Mouse (Mus musculus) hindbrain, embryonic 10.5 days (tissue): ENCODE measurements at regions not wholly inside any gene's neighbourhood (a gene's known extent, or its start where the extent isn't known, plus 50 kb on each side); places are given as distances from the start of the nearest gene placed in this dataset.
"Not testable (repeated sequence)": the region's sequence is repeated elsewhere in the genome, so short reads cannot be mapped to it uniquely, and the experiment has no call there.

ENCODE experiments used
- DNase-seq: peaks from one replicate; pipeline ENCODE4 v3.0.0-alpha.2; 2017; ENCODE audit warnings: low spot score
- H3K27ac ChIP-seq: fragments of 300-500 bp; sonication (generic); 2 replicates; pipeline ENCODE4 v1.5.1; 2016; ENCODE audit warnings: mild to moderate bottlenecking, moderate library complexity
- H3K27me3 ChIP-seq: fragments of 300-500 bp; sonication (generic); 2 replicates; pipeline ENCODE4 v1.6.1; 2016; ENCODE audit warnings: mild to moderate bottlenecking; ENCODE audit not compliant: poor library complexity, insufficient read depth, severe bottlenecking
- H3K36me3 ChIP-seq: fragments of 300-500 bp; sonication (generic); 2 replicates; pipeline ENCODE4 v1.6.1; 2016; ENCODE audit warnings: mild to moderate bottlenecking, moderate library complexity
- H3K4me1 ChIP-seq: fragments of 300-500 bp; sonication (generic); replicated peaks from 2 replicates; pipeline ENCODE4 v1.6.1; 2016; ENCODE audit warnings: mild to moderate bottlenecking
- H3K4me3 ChIP-seq: fragments of 300-500 bp; sonication (generic); 2 replicates; pipeline ENCODE4 v1.5.1; 2016; ENCODE audit warnings: mild to moderate bottlenecking, moderate library complexity
- H3K9me3 ChIP-seq: fragments of 300-500 bp; sonication (generic); 2 replicates; pipeline ENCODE4 v1.6.1; 2016; ENCODE audit warnings: mild to moderate bottlenecking, moderate library complexity
- WGBS: fragments of 180-500 bp; shearing (Covaris S2); methylation state at CpG from one replicate; pipeline ENCODE4 v1.1.7; 2016; 5-methylcytosine and 5-hydroxymethylcytosine counted together

GRCm38 (mm10) chr11:48657851-48658250 is 142.3 kb upstream of the Rack1 start:
- Histone ChIP-seq H3K9me3 (no peaks in the 10 kb centered on the region), H3K27me3 (no peaks in the 10 kb centered on the region), H3K4me1 (0 out of 2 replicates have a peak, but pooled peaks cover 2% of the 10 kb centered on the region), H3K27ac (no peak overlapping the region), H3K36me3 (no peaks in the 10 kb centered on the region), H3K4me3 (no peak overlapping the region)
- no peak for DNase-seq
- 66% methylated on average over 5 of the region's 5 CpGs for WGBS

DNA sequence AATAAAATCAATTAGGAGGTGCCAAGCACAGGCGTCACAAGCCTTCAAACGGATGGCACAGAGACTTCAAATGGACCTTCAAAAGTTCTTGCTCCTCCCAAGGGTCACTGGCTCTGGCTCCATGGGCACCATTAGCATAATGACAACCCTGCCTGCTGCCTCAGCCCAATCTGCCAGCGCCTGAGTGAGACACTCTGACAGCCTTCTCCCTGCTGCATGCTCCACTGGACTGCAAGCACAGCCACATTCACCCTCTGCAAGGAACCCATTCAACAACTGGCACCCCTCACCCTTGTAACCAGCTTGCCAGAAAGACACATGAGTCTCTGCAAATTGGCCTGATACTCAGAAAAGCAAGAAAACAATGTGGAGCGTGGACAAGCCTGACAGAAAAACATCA is 138.5 kb upstream of the Rack1 start:
- no peaks in the 10 kb centered on the region for H3K27me3 ChIP-seq
- no peak overlapping the region for H3K27ac ChIP-seq
- H3K36me3 ChIP-seq = no peaks in the 10 kb centered on the region
- no peak overlapping the region for H3K4me3 ChIP-seq
- DNase-seq = no peak
- WGBS = 67% methylated on average over 4 of the region's 4 CpGs
- no peaks in the 10 kb centered on the region for H3K9me3 ChIP-seq
- 0 out of 2 replicates have a peak, but pooled peaks cover 2% of the 10 kb centered on the region for H3K4me1 ChIP-seq

DNA sequence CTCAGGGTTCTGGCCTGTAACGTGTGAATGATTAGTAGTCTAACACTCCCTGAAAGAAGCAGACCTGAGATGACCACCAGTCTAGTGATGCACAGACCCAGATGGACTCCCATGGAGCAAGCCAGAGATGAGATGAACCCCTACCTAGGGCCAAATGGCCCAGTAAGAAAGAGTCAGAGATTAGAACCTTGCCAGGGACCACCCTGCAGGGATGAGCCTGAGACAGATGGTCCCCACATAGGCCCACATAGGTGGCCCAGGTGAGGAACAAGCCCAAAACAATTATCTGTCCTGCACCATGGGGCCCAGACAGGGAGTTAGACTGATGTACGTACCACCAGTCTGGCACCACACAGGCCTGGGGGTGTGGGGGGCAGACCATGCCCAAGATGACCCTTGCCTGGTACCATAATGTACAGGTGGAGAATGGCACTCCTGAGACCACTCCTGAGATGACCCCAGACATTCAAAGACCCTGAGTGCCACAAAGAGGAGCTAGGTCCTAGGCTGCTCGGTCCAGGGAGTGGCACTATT is 115.3 kb upstream of the Rack1 start:
- Histone ChIP-seq H3K9me3 (no peaks in the 10 kb centered on the region), H3K27ac (no peak overlapping the region), H3K4me3 (no peak overlapping the region), H3K4me1 (no peaks in the 10 kb centered on the region), H3K27me3 (no peaks in the 10 kb centered on the region), H3K36me3 (no peaks in the 10 kb centered on the region)
- DNase-seq = no peak
- 82% methylated on average over 3 of the region's 3 CpGs for WGBS

DNA sequence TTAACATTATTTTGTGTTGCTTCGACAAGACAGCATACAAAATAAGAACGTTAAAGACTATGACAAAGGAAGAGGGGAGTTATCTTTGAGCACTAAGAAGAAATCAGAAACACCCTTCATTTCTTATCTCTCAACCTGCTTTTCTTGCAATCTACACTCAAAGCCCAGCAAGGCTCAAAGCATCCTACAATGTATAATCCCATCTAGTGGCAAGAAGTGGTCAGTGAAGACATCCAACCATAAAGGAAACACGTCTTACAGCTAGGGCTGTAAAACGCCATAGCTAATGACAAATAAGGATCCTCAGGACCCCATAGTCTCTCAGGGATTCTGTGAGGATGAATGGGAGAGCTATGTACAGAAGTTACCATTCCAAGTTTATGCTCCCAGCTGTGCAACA is 110.1 kb upstream of the Rack1 start:
- H3K4me3 ChIP-seq = no peak overlapping the region
- no peak for DNase-seq
- 81% methylated on average over 4 of the region's 4 CpGs for WGBS
- H3K27me3 ChIP-seq = no peaks in the 10 kb centered on the region
- H3K27ac ChIP-seq = no peak overlapping the region
- H3K4me1 ChIP-seq = no peaks in the 10 kb centered on the region
- H3K9me3 ChIP-seq = no peaks in the 10 kb centered on the region
- no peaks in the 10 kb centered on the region for H3K36me3 ChIP-seq

DNA sequence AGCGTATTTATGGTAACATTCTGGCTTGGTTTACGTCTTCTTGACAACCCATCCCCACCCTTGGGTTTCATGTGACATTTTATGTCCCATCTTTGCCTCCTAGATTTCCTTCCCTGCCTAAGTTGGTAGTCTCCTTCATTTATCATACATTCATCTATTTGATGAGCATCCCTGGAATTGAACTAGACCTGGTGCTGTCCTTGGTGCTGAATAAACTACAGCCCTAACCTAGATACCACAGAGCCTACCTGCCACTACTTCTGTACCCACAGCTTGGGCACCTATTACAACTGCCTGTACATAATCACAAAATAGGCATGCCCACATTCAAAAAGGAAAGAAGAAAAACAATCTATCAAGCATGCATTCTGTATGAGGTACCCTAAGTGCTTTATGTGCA is 103.8 kb upstream of the Rack1 start:
- WGBS = 87% methylated on average over 2 of the region's 2 CpGs
- no peaks in the 10 kb centered on the region for H3K36me3 ChIP-seq
- peak; percentile 15 for DNase-seq

GRCm38 (mm10) chr11:48697191-48697590 is 102.9 kb upstream of the Rack1 start:
- Histone ChIP-seq H3K27ac (no peak overlapping the region), H3K27me3 (no peaks in the 10 kb centered on the region), H3K4me1 (no peaks in the 10 kb centered on the region), H3K9me3 (no peaks in the 10 kb centered on the region), H3K36me3 (no peaks in the 10 kb centered on the region), H3K4me3 (no peak overlapping the region)
- DNase-seq = no peak

More for the DNA sequence above, 103.8 kb upstream of the Rack1 start:
- Histone ChIP-seq H3K4me3 (no peak overlapping the region), H3K9me3 (no peaks in the 10 kb centered on the region), H3K27me3 (no peaks in the 10 kb centered on the region), H3K27ac (no peak overlapping the region), H3K4me1 (no peaks in the 10 kb centered on the region)

DNA sequence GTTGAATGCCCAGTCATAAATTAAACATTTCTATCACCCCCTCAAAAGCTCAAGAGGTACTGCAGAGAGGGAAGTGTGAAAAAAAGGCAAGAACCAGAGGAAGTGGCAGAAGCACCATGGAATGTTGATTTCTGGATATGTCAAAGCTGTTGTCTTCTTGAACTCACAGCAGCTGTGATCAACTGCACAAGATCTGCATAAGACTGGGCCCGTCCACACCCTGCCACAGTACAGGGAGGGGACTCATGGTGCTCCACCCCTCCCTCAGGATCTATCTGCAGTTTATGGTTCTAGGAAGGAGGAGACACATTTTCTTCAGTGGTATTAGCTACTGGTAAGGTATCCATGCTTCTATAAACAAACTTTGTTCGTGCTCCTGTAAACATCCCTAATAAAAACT is 92.9 kb upstream of the Rack1 start:
- no peaks in the 10 kb centered on the region for H3K4me1 ChIP-seq
- H3K9me3 ChIP-seq = no peaks in the 10 kb centered on the region
- H3K27ac ChIP-seq = no peak overlapping the region
- H3K36me3 ChIP-seq = no peaks in the 10 kb centered on the region
- no peaks in the 10 kb centered on the region for H3K27me3 ChIP-seq
- H3K4me3 ChIP-seq = no peak overlapping the region
- no peak for DNase-seq
- WGBS = 84% methylated on average over 2 of the region's 2 CpGs

DNA sequence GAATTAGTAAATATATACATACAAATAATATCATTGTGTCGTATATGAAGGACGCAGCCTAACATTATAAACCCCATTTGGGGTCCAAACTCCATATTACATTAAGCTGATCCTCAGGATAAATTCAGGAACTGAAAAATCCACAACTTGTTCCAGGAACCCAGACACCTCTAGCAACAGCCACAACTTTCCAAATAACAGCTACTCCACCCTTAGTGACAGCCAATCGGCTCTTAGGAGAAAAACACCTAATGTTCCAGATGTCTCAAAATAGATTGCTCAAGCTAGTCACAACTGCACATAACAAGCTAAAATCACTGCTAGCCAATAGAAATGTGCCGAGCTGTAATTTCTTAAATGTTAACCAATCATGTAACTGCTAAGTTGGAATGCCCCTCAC is 89.2 kb upstream of the Rack1 start:
- no peaks in the 10 kb centered on the region for H3K9me3 ChIP-seq
- no peak for DNase-seq
- H3K27ac ChIP-seq = no peak overlapping the region
- H3K36me3 ChIP-seq = no peaks in the 10 kb centered on the region
- no peaks in the 10 kb centered on the region for H3K27me3 ChIP-seq
- H3K4me1 ChIP-seq = no peaks in the 10 kb centered on the region
- 92% methylated on average over 4 of the region's 4 CpGs for WGBS
- no peak overlapping the region for H3K4me3 ChIP-seq

GRCm38 (mm10) chr11:48724068-48724467 is 76.1 kb upstream of the Rack1 start:
- no peaks in the 10 kb centered on the region for H3K9me3 ChIP-seq
- no peak overlapping the region for H3K4me3 ChIP-seq
- no peak for DNase-seq
- no peaks in the 10 kb centered on the region for H3K36me3 ChIP-seq
- no peak overlapping the region for H3K27ac ChIP-seq
- no peaks in the 10 kb centered on the region for H3K4me1 ChIP-seq
- H3K27me3 ChIP-seq = no peaks in the 10 kb centered on the region

DNA sequence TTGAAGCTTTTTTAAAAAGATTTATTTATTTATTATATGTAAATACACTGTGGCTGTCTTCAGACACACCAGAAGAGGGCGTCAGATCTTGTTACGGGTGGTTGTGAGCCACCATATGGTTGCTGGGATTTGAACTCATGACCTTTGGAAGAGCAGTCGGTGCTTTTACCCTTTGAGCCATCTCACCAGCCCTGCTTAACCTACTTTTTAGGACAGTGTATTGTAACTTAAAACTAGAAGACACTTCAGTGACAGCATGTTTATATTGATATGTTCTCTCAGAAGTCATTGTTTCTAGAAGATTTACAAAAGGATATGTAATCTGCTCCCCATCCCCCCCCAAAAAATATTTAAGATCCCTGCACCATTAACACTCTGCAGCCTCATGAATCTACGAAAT is 69.3 kb upstream of the Rack1 start:
- 83% methylated on average over 4 of the region's 4 CpGs for WGBS

DNA sequence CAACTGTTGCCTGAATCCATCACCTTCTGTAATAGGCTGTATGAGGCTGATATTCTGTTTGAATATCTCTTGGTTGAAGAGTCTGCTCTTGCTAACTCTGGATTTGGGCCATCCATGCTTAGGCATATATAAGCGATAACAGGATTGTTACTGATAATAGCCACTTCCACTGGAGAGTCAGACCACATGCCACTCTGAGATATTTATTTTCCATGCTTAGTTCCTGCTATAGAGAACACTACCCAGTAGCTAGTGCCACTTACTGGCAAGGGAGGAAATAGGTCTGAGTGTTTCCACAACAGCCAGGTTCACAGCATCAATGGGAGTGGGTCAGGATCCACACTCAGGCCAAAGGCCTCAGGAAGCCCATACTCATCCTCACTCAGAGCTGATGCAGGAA is 53.6 kb upstream of the Rack1 start:
- Histone ChIP-seq H3K4me1 (no peaks in the 10 kb centered on the region), H3K4me3 (no peak overlapping the region), H3K27ac (no peak overlapping the region), H3K9me3 (0 out of 2 replicates have a peak, but pooled peaks cover 3% of the 10 kb centered on the region), H3K36me3 (no peaks in the 10 kb centered on the region), H3K27me3 (no peaks in the 10 kb centered on the region)
- 96% methylated on average over 1 of the region's 1 CpGs for WGBS
- DNase-seq = no peak

More for the DNA sequence above, 69.3 kb upstream of the Rack1 start:
- not testable (repeated sequence) for H3K4me3 ChIP-seq, DNase-seq, H3K9me3 ChIP-seq, H3K27ac ChIP-seq, H3K27me3 ChIP-seq, H3K36me3 ChIP-seq, H3K4me1 ChIP-seq

DNA sequence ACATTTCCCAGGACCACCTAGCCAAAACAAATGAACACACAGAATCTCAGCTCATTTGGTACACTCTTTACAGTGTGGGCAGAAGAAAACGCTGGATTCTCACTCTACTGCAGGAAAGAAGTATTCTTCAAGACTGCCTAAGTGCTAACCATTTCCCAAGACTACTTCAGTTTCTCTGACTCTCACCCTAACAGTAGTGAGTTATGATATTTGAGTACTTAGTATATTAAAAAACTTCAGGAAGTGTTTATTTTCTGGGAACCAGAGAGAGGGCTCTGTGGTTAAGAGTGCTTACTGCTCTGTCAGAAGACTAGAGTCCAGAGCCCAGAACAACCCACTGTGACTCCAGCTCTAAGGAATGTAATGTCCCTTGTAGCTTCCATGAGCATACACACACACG is 52.1 kb upstream of the Rack1 start:
- no peaks in the 10 kb centered on the region for H3K4me1 ChIP-seq
- WGBS = 73% methylated on average over 2 of the region's 2 CpGs

More for the DNA sequence above, 52.1 kb upstream of the Rack1 start:
- DNase-seq = no peak
- Histone ChIP-seq H3K4me3 (no peak overlapping the region), H3K27me3 (no peaks in the 10 kb centered on the region), H3K36me3 (no peaks in the 10 kb centered on the region), H3K27ac (no peak overlapping the region), H3K9me3 (0 out of 2 replicates have a peak, but pooled peaks cover 3% of the 10 kb centered on the region)
